Mouse (Mus musculus) cortical plate, adult 2 months (tissue): ENCODE results near the gene Eif3i.

Experiments
- CTCF ChIP-seq: fragments of 200-500 bp; IDR thresholded peaks from 2 replicates; pipeline ENCODE4 v1.5.1; 2011; ENCODE audit warnings: mild to moderate bottlenecking, control low read depth, low read length; ENCODE audit not compliant: insufficient read depth; ENCODE audit errors: extremely low read depth
- POLR2A ChIP-seq: fragments of 200-500 bp; IDR thresholded peaks from 2 replicates; pipeline ENCODE4 v1.6.1; 2011; ENCODE audit warnings: mild to moderate bottlenecking, low read length, control low read depth; ENCODE audit not compliant: insufficient read depth; ENCODE audit errors: extremely low read depth

GRCm38 (mm10) chr4:129558321-129558955 is 42.0 kb downstream of the Eif3i start:
- no peak for TF ChIP-seq CTCF
- no peak for TF ChIP-seq POLR2A
